Mouse (Mus musculus) MEL (cell line): ENCODE data around the gene Cldn12.

Experiments used
- CTCF ChIP-seq, 3 experiments: IDR thresholded peaks in 2 of 3; conservative IDR thresholded peaks in 1 of 3; 2 replicates each; pipeline ENCODE4 v1.5.1; 2011 to 2012; ENCODE audit warnings: low read length in 3 of 3, low read depth in 2 of 3, mild to moderate bottlenecking in 2 of 3, improper control_type of control experiment in 1 of 3, inconsistent platforms in 1 of 3, mixed read lengths in 1 of 3, moderate library complexity in 1 of 3; ENCODE audit not compliant: control insufficient read depth in 1 of 3, insufficient read depth in 1 of 3, poor library complexity in 1 of 3, severe bottlenecking in 1 of 3
- GATA1 ChIP-seq: IDR thresholded peaks from 2 replicates; pipeline ENCODE4 v1.6.1; 2011; ENCODE audit warnings: low read depth, low read length, improper control_type of control experiment
- MAX ChIP-seq: IDR thresholded peaks from 2 replicates; pipeline ENCODE4 v1.6.1; 2011; ENCODE audit warnings: low read length, improper control_type of control experiment
- POLR2A ChIP-seq, 2 experiments: IDR thresholded peaks; 2 replicates each; pipeline ENCODE4 v1.6.1; 2011 to 2012; ENCODE audit warnings: low read length in 2 of 2, mild to moderate bottlenecking in 2 of 2, control low read depth in 1 of 2, improper control_type of control experiment in 1 of 2, low read depth in 1 of 2, moderate library complexity in 1 of 2; ENCODE audit not compliant: control insufficient read depth in 1 of 2, insufficient read depth in 1 of 2, poor library complexity in 1 of 2
- TBP ChIP-seq: IDR thresholded peaks from 2 replicates; pipeline ENCODE4 v1.8.0; 2011; ENCODE audit warnings: low read depth, low read length, improper control_type of control experiment
- TCF12 ChIP-seq: IDR thresholded peaks from 2 replicates; pipeline ENCODE4 v1.6.1; 2014; ENCODE audit warnings: low read depth, mild to moderate bottlenecking, inconsistent platforms, low read length, improper control_type of control experiment, moderate library complexity

DNA sequence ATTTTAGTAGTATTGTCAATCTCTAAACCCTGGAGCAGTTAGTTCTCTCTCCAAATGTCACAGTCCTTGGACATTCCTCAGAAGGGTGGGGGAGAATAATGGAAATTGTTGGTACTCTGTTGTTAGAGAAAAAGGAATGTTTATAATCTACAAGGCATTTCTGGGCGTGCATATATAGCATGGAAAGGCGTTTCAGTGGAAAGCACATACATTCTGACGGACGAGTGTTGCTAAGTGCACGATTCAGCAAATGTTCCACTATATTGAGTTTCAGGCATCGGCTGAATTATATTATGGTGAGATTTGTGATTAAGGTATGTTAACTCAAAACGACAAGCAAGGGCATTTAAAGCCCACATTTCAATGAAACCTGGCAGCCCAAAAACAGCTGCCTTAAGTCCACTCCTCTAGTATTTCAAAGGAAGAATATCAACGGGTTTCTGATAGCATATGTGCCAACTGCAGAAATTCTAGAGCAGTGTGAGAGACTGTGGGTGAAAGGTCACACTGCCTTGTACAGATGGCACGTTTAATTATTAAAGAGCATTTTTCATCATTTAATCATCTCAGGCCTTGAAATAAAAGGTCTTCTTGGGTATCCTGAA is 31.4 kb downstream of the Cldn12 start:
- TF ChIP-seq MAX (no peak), CTCF (IDR thresholded peaks at IDR 0.05 in 2 of 3, conservative IDR thresholded peaks at IDR 0.05 in 1 of 3; ENCODE audit: control insufficient read depth in 1 of 3, insufficient read depth in 1 of 3, low read depth in 2 of 3, low read length in 3 of 3, poor library complexity in 1 of 3, severe bottlenecking in 1 of 3) (no peak), POLR2A (IDR thresholded peaks at IDR 0.05; ENCODE audit: control insufficient read depth in 1 of 2, insufficient read depth in 1 of 2, low read depth in 1 of 2, low read length in 2 of 2, poor library complexity in 1 of 2) (no peak), TCF12 (no peak), TBP (no peak), GATA1 (no peak)
